11 mouse cellular contexts compared by ENCODE assay signal in the genomic region with DNA sequence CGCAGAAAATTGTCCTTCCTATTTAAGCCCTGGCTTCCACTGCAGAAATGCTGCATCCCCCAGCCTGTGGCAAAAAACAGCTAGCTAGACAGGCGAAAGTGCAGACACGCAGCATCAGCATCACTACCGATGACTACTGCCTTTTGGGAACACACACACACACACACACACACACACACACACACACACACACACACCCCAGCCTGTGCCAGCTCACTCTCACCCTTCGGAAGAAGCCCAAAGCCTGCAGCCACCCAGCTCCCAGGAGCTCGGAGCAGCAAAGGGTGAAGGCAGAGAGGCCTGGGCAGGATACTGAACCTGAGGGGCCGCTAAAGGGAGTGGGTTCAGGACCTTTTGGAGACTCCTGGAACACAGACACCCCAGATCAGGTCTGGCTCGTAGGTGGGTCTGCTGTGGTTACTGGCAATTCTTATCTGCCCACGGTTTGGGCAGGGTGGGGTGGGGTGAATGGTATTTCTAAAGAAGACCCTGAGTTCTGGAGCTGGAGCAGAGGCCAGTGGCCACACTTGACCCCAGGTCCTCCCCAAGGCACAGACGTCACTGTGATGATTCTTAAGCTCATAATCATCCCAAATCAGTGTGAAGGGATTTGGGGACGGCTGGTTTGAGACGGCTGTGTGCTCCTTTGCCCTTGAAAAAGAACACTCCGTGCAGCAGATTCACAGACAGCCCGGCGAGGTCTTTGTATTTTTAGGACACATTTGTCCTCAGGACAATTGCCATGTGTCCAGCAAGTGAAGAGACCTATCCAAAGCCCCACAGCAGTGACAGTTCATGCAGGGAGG. TPM values are rescaled to one million over a fixed set of nuclear protein-coding genes. Genes with fewer than 3 reads are reported as not detected.
DNase-seq lines count a peak whose midpoint lies in the region; ATAC-seq and TF ChIP-seq lines count a peak whose summit lies in the region.
"Had no signal": no experiment of that assay in that cellular context is flagged by ENCODE, and none has a peak within 500 bp of the region (broad histone marks: within the 10 kb centered on the region; RNA-seq: fewer than 3 reads in every experiment).

No protein-coding gene starts in this region.

- H3K9ac ChIP-seq in heart, embryonic 11.5 days (ENCODE audit: low read depth, low read length): peak overlapping the region; percentile 54; the same call in 1 of the 2 replicates
- H3K9ac ChIP-seq in forebrain, postnatal 0 days: peak overlapping the region; percentile 64; the same call in 1 of the 2 replicates
- H3K9ac ChIP-seq in midbrain, embryonic 15.5 days: no peak overlapping the region; the same call in 1 of the 2 replicates

- no peak for ATAC-seq in heart, embryonic 11.5 days (replicated peaks; ENCODE audit: insufficient number of reproducible peaks, low FRiP score, low TSS enrichment)
- peak; percentile 26; the same call in 1 of the 2 replicates for ATAC-seq in forebrain, postnatal 0 days
- no peak for ATAC-seq in midbrain, embryonic 15.5 days (replicated peaks)

- intact Hi-C loops in heart, postnatal 10 days (cut with DNase I): no loop called here

- TF ChIP-seq CTCF in forebrain, postnatal 0 days (IDR thresholded peaks at IDR 0.05; ENCODE audit: low read depth): no peak

- H3K27ac ChIP-seq in heart, embryonic 11.5 days (ENCODE audit: low read depth, low read length): no peak overlapping the region
- no peak overlapping the region for H3K27ac ChIP-seq in forebrain, postnatal 0 days (ENCODE audit: low read depth, low read length)
- no peak overlapping the region for H3K27ac ChIP-seq in midbrain, embryonic 15.5 days

- peaks cover 22% of the 10 kb centered on the region for H3K4me1 ChIP-seq in heart, embryonic 11.5 days (ENCODE audit: control insufficient read depth, insufficient read depth, low read length)
- peaks cover 6% of the 10 kb centered on the region; the same call in 1 of the 2 replicates for H3K4me1 ChIP-seq in forebrain, postnatal 0 days (ENCODE audit: insufficient read depth)
- H3K4me1 ChIP-seq in midbrain, embryonic 15.5 days: peaks cover 30% of the 10 kb centered on the region

- 35% methylated on average over 15 of the region's 15 CpGs for WGBS in heart, embryonic 11.5 days (ENCODE audit: insufficient replicate concordance)
- WGBS in forebrain, postnatal 0 days: 41% methylated on average over 15 of the region's 15 CpGs
- 20% methylated on average over 15 of the region's 15 CpGs for WGBS in midbrain, embryonic 15.5 days

- peaks cover 58% of the 10 kb centered on the region for H3K27me3 ChIP-seq in heart, embryonic 11.5 days (ENCODE audit: control insufficient read depth, insufficient read depth, low read length)
- H3K27me3 ChIP-seq in forebrain, postnatal 0 days (ENCODE audit: insufficient read depth, low read length): peaks cover 32% of the 10 kb centered on the region
- peaks cover 46% of the 10 kb centered on the region for H3K27me3 ChIP-seq in midbrain, embryonic 15.5 days (replicated peaks)

- H3K4me2 ChIP-seq in heart, embryonic 11.5 days: peak overlapping the region; percentile 92
- H3K4me2 ChIP-seq in forebrain, postnatal 0 days (ENCODE audit: low read depth): peak overlapping the region; percentile 96
- peak overlapping the region; percentile 91 for H3K4me2 ChIP-seq in midbrain, embryonic 15.5 days

- H3K36me3 ChIP-seq in heart, embryonic 11.5 days (ENCODE audit: control insufficient read depth, insufficient read depth, low read length): peaks cover 4% of the 10 kb centered on the region; the same call in 1 of the 2 replicates
- peaks cover 9% of the 10 kb centered on the region for H3K36me3 ChIP-seq in forebrain, postnatal 0 days (ENCODE audit: insufficient read depth)
- H3K36me3 ChIP-seq in midbrain, embryonic 15.5 days (replicated peaks): 0 out of 2 replicates have a peak, but pooled peaks cover 3% of the 10 kb centered on the region

- H3K4me3 ChIP-seq in heart, embryonic 11.5 days (ENCODE audit: low read depth, low read length): peak overlapping the region; percentile 50; the same call in 1 of the 2 replicates
- H3K4me3 ChIP-seq in forebrain, postnatal 0 days (ENCODE audit: low read depth, low read length): peak overlapping the region; percentile 50
- peak overlapping the region; percentile 47 for H3K4me3 ChIP-seq in midbrain, embryonic 15.5 days
- H3K4me3 ChIP-seq: myocyte had no signal

- no peaks in the 10 kb centered on the region for H3K9me3 ChIP-seq in heart, embryonic 11.5 days (replicated peaks; ENCODE audit: control insufficient read depth, low read length)
- no peaks in the 10 kb centered on the region for H3K9me3 ChIP-seq in forebrain, postnatal 0 days (ENCODE audit: low read length)
- no peaks in the 10 kb centered on the region for H3K9me3 ChIP-seq in midbrain, embryonic 15.5 days

- no peak for DNase-seq in heart, postnatal 10 days
- DNase-seq in MN1 (ENCODE audit: low spot score): peak; percentile 39
- no peak for DNase-seq in forebrain, postnatal 0 days
- DNase-seq in layer of hippocampus, adult 8-10 months (ENCODE audit: low spot score in 2 of 2): no peak
- no peak for DNase-seq in gastrocnemius, postnatal 25 days
- no peak for DNase-seq in urinary bladder, postnatal 36 days (ENCODE audit: low spot score in 2 of 2)

RNA-seq across cellular contexts. Expression of a gene that starts 1.0 kb away (rescaled TPM):
- polyA plus RNA-seq in heart, embryonic 11.5 days (2014; fragmentation: Nextera tagmentation; extraction: Ambion mirVana): 0.10 and 0.17 TPM in 2 replicates
- not detected for total RNA-seq in heart, postnatal 10 days (2021)
- 0.31 and 0.38 TPM in 2 replicates for total RNA-seq in forebrain, postnatal 0 days (2014; rRNA removed)
- polyA plus RNA-seq in forebrain, postnatal 0 days (2015; fragmentation: Nextera tagmentation; extraction: Ambion mirVana): 0.90 and 0.98 TPM in 2 replicates
- 0.74 and 0.96 TPM in 2 replicates for polyA plus RNA-seq in midbrain, embryonic 15.5 days (2015; fragmentation: Nextera tagmentation; extraction: Ambion mirVana)
- total RNA-seq in layer of hippocampus, adult 8-10 months (2022): under 1 TPM in 1 of 4 experiments, not detected in 3; 0.27 TPM
- total RNA-seq in gastrocnemius, postnatal 25 days (2021): under 1 TPM in 1 of 2 experiments, not detected in 1; 0.23 TPM
- polyA plus RNA-seq: myocyte had no signal

RNA-seq across cellular contexts. Expression of a gene that starts 13.9 kb away (rescaled TPM):
- polyA plus RNA-seq in heart, embryonic 11.5 days (2014; fragmentation: Nextera tagmentation; extraction: Ambion mirVana): 2.2 and 3.0 TPM in 2 replicates
- total RNA-seq in heart, postnatal 10 days (2021): under 1 TPM in 1 of 2 experiments, not detected in 1; 0.48 TPM
- total RNA-seq in forebrain, postnatal 0 days (2014; rRNA removed): not detected in 2 replicates
- 2.9 and 3.9 TPM in 2 replicates for polyA plus RNA-seq in forebrain, postnatal 0 days (2015; fragmentation: Nextera tagmentation; extraction: Ambion mirVana)
- polyA plus RNA-seq in midbrain, embryonic 15.5 days (2015; fragmentation: Nextera tagmentation; extraction: Ambion mirVana): 1.6 and 1.8 TPM in 2 replicates
- not detected for total RNA-seq in layer of hippocampus, adult 8-10 months (2022)
- under 1 TPM in 1 of 2 experiments, not detected in 1; 0.56 TPM for total RNA-seq in gastrocnemius, postnatal 25 days (2021)
- total RNA-seq: left cerebral cortex, postnatal 14 days had no signal

RNA-seq across cellular contexts. Expression of a gene that starts 16.2 kb away (rescaled TPM):
- polyA plus RNA-seq in heart, embryonic 11.5 days (2014; fragmentation: Nextera tagmentation; extraction: Ambion mirVana): not detected in 2 replicates
- not detected for total RNA-seq in heart, postnatal 10 days (2021)
- total RNA-seq in forebrain, postnatal 0 days (2014; rRNA removed): not detected in 2 replicates
- not detected in 2 replicates for polyA plus RNA-seq in forebrain, postnatal 0 days (2015; fragmentation: Nextera tagmentation; extraction: Ambion mirVana)
- polyA plus RNA-seq in midbrain, embryonic 15.5 days (2015; fragmentation: Nextera tagmentation; extraction: Ambion mirVana): not detected in 2 replicates
- not detected for total RNA-seq in layer of hippocampus, adult 8-10 months (2022)
- total RNA-seq in gastrocnemius, postnatal 25 days (2021): under 1 TPM; 0.16 to 0.28 TPM
- total RNA-seq: left cerebral cortex, postnatal 14 days had no signal
- polyA plus RNA-seq: heart, postnatal 0 days had no signal

RNA-seq across cellular contexts. Expression of a gene that starts 26.5 kb away (rescaled TPM):
- 0.99 and 1.2 TPM in 2 replicates for polyA plus RNA-seq in heart, embryonic 11.5 days (2014; fragmentation: Nextera tagmentation; extraction: Ambion mirVana)
- 1 to 10 TPM; 1.7 TPM for total RNA-seq in heart, postnatal 10 days (2021)
- total RNA-seq in forebrain, postnatal 0 days (2014; rRNA removed): 1.3 and 3.8 TPM in 2 replicates
- 3.4 and 3.7 TPM in 2 replicates for polyA plus RNA-seq in forebrain, postnatal 0 days (2015; fragmentation: Nextera tagmentation; extraction: Ambion mirVana)
- 2.1 and 4.2 TPM in 2 replicates for polyA plus RNA-seq in midbrain, embryonic 15.5 days (2015; fragmentation: Nextera tagmentation; extraction: Ambion mirVana)
- total RNA-seq in layer of hippocampus, adult 8-10 months (2022): 1 to 10 TPM in 2 of 4 experiments, under 1 TPM in 2; 0.85 to 3.8 (median 2.0) TPM
- total RNA-seq in gastrocnemius, postnatal 25 days (2021): 1 to 10 TPM; 1.1 to 1.2 TPM

RNA-seq across cellular contexts. Expression of a gene that starts 34.7 kb away (rescaled TPM):
- 40.2 and 42.5 TPM in 2 replicates for polyA plus RNA-seq in heart, embryonic 11.5 days (2014; fragmentation: Nextera tagmentation; extraction: Ambion mirVana)
- 10 to 100 TPM; 25.0 to 27.0 TPM for total RNA-seq in heart, postnatal 10 days (2021)
- total RNA-seq in forebrain, postnatal 0 days (2014; rRNA removed): 238 and 239 TPM in 2 replicates
- polyA plus RNA-seq in forebrain, postnatal 0 days (2015; fragmentation: Nextera tagmentation; extraction: Ambion mirVana): 282 and 289 TPM in 2 replicates
- polyA plus RNA-seq in midbrain, embryonic 15.5 days (2015; fragmentation: Nextera tagmentation; extraction: Ambion mirVana): 224 and 234 TPM in 2 replicates
- 10 to 100 TPM; 67.9 to 84.7 (median 78.5) TPM for total RNA-seq in layer of hippocampus, adult 8-10 months (2022)
- total RNA-seq in gastrocnemius, postnatal 25 days (2021): 10 to 100 TPM; 11.2 to 11.7 TPM
